Mouse (Mus musculus): ENCODE data around the gene Gm20708.

- no peak for TF ChIP-seq CTCF (IDR thresholded peaks at IDR 0.05; ENCODE audit: low read depth)
- TF ChIP-seq EP300 (IDR thresholded peaks at IDR 0.05; ENCODE audit: low read depth), result no peak
These were observed 43.2 kb upstream of the Gm20708 start for GRCm38 (mm10) chr11:117766275-117766674.
